Mouse (Mus musculus) gastrocnemius, adult 18-20 months (tissue): ENCODE data around the gene Rrp9. TPM values are rescaled to one million over a fixed set of nuclear protein-coding genes. Genes with fewer than 3 reads are reported as not detected.
"Not testable (repeated sequence)": the region's sequence is repeated elsewhere in the genome, so short reads cannot be mapped to it uniquely, and the experiment has no call there.

Experiments used
- DNase-seq: peaks from one replicate; pipeline ENCODE4 v3.0.0; 2021; ENCODE audit warnings: low spot score
- total RNA-seq, 2 experiments: library from RNA; stranded (reverse); gene quantifications; 2 replicates each; pipeline ENCODE4 v1.2.3; 2021

Rrp9 gene
- total RNA-seq, 2 experiments from 2014 or later, result 19.8 to 21.7 TPM

GRCm38 (mm10) chr9:106473753-106474105 is 2.0 kb upstream of the Rrp9 start:
- no peak for DNase-seq

DNA sequence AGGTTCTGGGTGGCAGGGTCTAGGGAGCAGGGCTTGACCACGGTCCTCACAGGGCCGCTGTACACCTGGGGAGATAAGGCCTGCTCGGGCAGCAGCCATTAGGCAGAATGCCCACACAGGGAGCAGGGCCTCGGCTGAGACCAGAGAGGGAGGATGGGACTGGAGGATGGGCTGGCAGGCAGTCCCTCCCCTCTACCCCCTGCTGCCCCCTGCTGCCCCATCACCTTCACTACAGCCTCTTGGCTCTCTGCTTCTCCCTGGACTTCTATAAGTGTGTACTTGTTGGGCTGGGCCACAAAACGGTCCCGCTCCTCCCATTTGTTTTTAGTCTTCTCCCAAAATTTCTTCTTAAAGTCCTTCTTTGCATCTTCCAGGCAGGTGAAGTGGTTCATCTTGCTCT is 1.3 kb upstream of the Rrp9 start:
- peak; percentile 74 for DNase-seq

DNA sequence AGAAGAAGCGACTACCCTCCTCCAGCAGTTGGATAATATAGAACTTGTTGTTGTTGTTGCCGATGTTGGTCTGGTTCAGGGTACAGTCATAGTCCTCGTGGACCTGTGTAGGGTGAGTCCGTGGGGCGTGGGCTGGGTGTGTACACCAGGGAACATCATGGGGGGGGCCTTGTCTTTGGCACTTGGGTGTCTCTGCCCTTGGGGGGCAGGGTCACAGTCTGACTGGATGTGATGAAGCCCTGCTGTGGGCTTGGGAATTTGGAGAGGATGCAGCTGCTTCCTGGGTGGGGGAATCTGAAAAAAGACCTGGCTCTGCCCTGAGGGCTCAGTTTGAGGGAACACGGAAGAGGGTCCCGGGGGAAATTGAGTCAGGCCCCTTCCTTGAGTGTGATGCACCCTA is 717 bp upstream of the Rrp9 start:
- DNase-seq, result no peak

- DNase-seq, result peak; percentile 85
Measured at GRCm38 (mm10) chr9:106476002-106476923, 500 bp downstream of the Rrp9 start.

- DNase-seq, result peak; percentile 99
Measured at GRCm38 (mm10) chr9:106476924-106477484, 1.2 kb downstream of the Rrp9 start, which contains the start of gene Parp3. TSS of gene Parp3 (minus strand) at chr9:106476949.

GRCm38 (mm10) chr9:106477649-106478048 is 1.9 kb downstream of the Rrp9 start:
- no peak for DNase-seq

GRCm38 (mm10) chr9:106478101-106478500 is 2.3 kb downstream of the Rrp9 start:
- DNase-seq, result no peak

DNA sequence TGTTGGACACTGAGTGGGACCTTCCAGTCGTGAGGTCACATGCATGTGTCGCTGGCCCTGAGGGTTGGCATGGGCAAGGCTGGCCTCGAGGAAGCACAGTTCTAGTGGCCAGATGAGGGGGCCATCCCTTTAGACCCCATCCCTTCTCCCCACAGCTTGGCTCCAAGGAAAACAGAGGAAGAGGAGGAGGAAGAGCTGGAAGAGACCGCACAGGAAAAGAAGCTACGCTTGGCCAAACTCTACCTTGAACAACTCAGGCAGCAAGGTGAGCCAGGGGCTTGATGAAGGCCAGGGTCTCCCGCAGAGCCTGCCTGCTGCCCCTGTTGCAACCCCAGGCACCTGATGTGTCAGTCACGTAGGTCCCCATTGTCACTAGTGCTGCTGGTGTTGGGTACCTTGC is 4.8 kb downstream of the Rrp9 start:
- DNase-seq, result no peak

GRCm38 (mm10) chr9:106481075-106481474 is 5.3 kb downstream of the Rrp9 start:
- DNase-seq, result no peak

- DNase-seq, result no peak
Measured at GRCm38 (mm10) chr9:106481676-106482075, 5.9 kb downstream of the Rrp9 start.

DNA sequence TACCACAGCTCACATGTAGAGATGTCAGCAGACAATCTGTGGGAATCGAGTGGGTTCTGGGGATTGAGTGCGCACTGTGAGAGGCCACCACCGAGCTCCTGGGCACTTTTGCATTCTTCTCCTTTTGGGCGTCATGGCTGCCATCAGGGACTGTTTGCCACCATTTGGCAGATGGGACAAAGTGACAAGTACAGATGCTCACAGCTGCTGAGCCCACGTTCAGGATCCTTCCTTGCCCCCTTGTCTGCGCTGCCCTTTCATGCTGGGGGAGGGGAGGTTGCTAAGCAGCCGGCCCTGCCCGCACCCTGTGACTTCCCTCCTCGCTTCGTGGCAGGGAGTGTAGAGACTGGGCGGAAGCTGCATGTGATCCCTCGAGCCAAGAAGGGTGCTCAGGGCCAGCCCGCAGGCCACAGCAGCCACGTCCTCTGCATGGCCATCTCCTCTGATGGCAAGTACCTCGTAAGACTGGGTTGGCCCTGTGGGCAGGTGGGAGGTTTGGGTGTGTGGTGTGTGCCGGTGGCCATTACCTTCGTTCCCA is 6.9 kb downstream of the Rrp9 start:
- DNase-seq, result no peak

- DNase-seq, result no peak
Measured at GRCm38 (mm10) chr9:106483136-106483535, 7.4 kb downstream of the Rrp9 start.

DNA sequence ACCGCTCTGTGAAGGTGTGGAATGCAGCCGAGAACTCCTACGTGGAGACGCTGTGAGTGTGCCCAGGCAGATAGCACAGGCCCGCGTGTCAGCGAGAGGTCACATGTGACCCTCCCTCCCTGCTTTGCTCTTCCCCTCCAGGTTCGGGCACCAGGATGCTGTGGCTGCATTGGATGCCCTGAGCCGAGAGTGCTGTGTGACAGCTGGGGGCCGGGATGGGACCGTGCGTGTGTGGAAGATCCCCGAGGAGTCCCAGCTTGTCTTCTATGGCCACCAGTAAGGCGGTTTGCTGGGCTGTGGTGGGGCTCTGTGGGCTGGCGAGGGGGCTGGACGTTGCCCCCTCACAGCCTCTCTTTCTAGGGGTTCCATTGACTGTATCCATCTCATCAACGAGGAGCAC is 7.8 kb downstream of the Rrp9 start:
- DNase-seq, result no peak

DNA sequence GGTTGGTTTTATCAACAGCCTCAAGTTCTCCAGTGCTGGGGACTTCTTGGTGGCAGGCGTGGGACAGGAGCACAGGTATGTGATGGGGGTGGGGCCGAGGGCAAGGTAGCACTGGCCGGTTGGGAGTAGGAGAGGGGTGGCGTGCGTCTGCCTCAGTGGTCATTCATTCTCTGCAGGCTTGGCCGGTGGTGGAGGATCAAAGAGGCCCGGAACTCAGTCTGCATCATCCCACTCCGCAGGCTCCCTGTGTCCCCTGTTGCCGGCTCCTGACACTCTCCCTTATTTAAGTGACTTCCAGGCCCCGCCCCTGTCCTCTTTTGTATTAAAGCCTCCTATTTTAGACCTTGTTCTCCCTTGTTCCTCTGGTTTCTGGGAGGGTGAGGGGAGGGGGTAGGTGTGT is 9.3 kb downstream of the Rrp9 start:
- no peak for DNase-seq

- not testable (repeated sequence) for DNase-seq
Measured at GRCm38 (mm10) chr9:106487602-106488001, 11.8 kb downstream of the Rrp9 start.

DNA sequence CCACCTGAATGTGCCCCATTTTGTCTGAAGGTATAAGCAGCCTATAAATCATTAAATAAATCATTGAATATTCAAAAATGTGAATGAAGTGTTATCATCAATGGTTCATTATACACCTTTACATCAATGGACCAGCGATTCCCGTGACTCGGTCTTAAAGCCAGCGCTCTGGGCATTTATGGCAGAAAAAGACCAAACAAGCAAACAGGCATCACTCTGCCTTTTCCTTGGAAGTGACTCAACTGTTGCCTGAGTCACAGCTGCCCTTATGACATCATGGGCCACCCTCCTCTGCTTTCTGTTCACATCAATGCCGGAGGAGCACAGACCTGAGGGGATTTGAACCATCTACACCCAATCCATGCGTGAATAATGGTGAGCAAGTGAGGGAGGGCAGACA is 23.9 kb downstream of the Rrp9 start, which contains the start of gene Iqcf1:
TSS of gene Iqcf1 (plus strand) at position 301 of the 400 bp plus-strand sequence.
- no peak for DNase-seq

DNA sequence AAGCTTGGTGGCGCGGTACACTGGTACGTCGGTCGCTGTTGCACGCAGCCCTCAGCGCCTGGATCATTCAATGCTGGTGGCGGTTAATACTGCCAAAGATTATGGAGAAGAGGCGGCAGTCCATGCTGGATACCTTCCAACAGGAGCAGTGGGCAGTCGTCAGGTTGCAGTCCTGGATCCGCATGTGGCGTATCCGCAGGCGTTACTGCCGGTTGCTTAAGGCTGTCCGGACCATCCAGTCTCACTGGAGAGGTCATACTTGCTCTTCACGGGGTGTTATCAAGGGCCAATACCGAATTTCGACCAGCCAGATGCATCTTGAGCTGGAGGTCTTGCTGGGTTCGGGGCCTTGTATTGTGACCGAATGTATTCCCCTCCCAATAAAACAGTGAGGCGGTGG is 26.1 kb downstream of the Rrp9 start:
- no peak for DNase-seq

DNA sequence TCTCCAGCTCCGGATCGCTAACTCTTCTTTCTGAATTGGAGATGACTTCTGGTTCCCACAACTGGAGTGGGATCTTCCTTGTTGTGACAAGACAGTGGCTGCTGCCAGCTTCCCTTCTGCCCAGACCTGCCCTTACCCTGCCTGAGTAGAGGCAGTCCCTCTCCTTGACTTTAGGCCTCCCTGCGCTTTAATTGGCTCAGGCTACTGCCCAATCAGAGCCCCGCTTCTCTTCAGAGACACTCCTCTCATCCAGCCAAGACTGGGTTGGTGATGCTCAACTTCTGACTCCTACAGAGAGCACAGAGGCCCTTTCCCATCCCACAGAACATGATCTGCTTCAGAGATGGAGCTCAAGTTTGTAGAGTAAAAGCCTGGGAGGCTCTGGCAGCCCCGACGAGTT is 28.5 kb downstream of the Rrp9 start:
- no peak for DNase-seq

GRCm38 (mm10) chr9:106509356-106509755 is 33.6 kb downstream of the Rrp9 start:
- DNase-seq, result no peak

GRCm38 (mm10) chr9:106512729-106513450 is 37.1 kb downstream of the Rrp9 start:
- no peak for DNase-seq

- DNase-seq, result no peak
Measured at GRCm38 (mm10) chr9:106513566-106513965, 37.8 kb downstream of the Rrp9 start.

DNA sequence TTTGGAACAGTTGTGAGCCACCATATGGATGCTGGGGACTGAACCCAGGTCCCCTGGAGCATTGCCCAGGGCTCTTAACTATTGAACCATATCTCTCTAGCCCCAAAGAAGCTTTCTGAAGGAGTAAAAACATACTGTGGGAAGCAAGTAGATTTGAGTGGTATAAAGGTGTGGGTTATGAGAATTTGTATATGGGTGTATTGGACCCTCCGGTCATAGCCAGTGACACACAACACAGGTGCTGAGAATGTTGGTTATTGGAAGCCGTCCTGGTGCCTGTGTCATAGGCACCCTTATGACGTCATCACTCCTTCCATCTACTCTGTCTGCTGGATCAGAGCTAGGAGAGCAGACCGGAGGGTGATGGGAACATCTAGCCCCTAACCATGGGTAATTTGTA is 38.5 kb downstream of the Rrp9 start, which contains the start of gene Iqcf5:
TSS of gene Iqcf5 (plus strand) at position 301 of the 400 bp plus-strand sequence.
- DNase-seq, result no peak
